Mouse (Mus musculus) adipocyte (in vitro differentiated cells): ENCODE measurements around the gene Mpp2.
A peak's percentile ranks its signal among the peaks of the same experiment; 100 is the strongest.

Experiments used
- DNase-seq: peaks from one replicate; pipeline ENCODE4 v3.0.0-alpha.2; 2016; ENCODE audit warnings: low spot score

Mpp2 gene

GRCm38 (mm10) chr11:102087931-102088898 lies at the start of gene Mpp2:
Mpp2 (minus strand) TSS chr11:102088515.
- DNase-seq = no peak

- no peak for DNase-seq
These were observed 49.5 kb upstream of the Mpp2 start for GRCm38 (mm10) chr11:102137625-102138446.

- no peak for DNase-seq
These were observed 46.2 kb upstream of the Mpp2 start for GRCm38 (mm10) chr11:102134516-102134915.

GRCm38 (mm10) chr11:102117386-102117785 lies 29.1 kb upstream of the Mpp2 start:
- no peak for DNase-seq

DNA sequence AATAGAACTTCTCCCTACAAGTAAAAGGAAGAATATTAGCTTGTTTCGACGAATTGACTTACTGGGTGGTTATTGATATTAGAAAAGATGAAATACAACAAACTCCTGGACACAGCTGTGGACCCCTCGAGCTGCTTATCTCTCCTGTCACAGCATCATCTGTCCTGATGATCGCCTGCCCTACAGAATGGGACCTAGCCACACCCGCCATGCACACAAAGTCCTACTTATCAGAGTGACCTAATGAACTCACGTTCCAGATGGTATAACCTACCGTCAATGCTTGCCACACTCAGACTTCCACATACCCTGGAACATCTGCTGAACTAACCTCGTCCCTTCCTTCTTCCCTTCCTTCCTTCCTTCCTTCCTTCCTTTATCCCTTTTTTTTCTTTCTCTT lies 27.9 kb upstream of the Mpp2 start:
- DNase-seq = no peak

GRCm38 (mm10) chr11:102111576-102111975 lies 23.3 kb upstream of the Mpp2 start:
- no peak for DNase-seq

GRCm38 (mm10) chr11:102107732-102108131 lies 19.4 kb upstream of the Mpp2 start, which contains the start of gene Pyy:
Pyy (minus strand) TSS chr11:102107832.
- no peak for DNase-seq

DNA sequence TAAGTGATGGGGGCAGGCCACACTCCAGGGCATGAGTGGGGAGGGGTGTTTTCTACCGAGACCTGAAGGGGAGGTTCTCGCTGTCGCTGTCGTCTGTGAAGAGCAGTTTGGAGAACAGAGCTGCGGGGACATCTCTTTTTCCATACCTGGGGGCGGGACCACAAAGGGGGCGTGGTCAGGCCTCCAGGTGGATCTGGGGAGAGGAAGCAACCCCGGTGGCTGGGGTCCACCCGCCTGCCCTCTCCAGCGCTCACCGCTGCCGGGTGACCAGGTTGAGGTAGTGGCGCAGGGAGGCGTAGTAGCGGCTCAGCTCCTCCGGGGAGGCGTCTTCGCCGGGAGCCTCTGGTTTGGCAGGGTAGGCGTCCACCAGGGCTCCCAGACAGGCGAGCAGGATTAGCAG lies 18.6 kb upstream of the Mpp2 start:
- no peak for DNase-seq

DNA sequence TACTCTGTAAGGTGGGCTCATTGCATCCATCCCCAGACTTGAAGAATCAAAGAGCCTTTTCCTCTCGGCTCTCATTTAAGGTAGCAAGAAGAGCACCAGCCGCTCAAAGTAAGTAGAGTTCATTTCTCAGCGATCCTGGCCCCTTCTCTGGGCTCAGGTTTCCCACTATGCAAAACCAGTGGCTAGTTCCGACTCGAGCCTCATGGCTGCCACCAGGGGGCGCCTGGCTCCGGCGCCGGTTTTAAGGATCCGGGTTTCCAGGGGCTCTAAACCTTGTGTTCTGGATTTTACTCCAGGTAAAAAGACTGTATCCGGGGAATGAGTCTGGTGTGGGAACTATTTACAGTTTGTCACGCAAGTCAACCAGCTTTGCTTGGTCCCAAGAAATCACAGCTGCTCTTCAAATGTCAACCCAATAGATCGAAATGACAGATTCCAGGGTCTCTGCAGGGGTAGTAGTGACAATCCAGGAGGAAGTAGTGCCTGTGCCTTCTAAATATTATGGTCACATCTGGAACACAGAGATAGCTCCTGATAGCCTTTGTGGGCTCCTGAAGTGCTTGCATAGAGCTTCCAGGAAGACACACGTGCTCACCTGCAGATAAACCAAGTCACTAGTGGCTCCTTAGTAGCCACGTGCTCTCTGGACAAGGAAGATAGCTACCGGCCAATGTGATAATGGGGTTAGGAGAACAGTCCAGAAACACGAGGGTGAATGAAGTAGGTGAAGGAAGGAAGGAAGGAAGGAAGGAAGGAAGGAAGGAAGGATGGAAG lies 14.4 kb upstream of the Mpp2 start:
- DNase-seq = peak; percentile 61

DNA sequence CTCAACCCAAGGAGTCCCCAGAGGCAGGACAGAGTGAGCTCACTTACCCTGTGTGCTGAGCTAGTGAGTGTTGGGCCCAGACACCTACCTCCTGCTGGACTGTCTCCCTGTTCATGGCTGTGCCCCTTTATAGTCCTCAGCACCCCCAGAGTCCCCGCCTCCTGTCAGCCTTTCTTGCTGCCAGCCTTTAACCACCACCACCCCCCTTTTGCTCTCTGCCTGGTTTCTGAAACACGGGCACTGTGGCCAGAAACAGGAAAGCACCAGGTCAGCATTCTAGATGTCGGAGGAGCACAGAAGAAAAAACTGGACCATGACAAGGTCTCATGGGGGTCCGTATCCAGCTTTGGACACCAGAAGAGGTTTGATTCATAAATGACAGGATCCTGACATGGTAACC lies 12.9 kb upstream of the Mpp2 start, which contains the start of gene Ppy:
TSS of gene Ppy (minus strand) at position 101 of the 400 bp plus-strand sequence.
- DNase-seq = no peak

GRCm38 (mm10) chr11:102096887-102097391 lies 8.6 kb upstream of the Mpp2 start:
- no peak for DNase-seq

DNA sequence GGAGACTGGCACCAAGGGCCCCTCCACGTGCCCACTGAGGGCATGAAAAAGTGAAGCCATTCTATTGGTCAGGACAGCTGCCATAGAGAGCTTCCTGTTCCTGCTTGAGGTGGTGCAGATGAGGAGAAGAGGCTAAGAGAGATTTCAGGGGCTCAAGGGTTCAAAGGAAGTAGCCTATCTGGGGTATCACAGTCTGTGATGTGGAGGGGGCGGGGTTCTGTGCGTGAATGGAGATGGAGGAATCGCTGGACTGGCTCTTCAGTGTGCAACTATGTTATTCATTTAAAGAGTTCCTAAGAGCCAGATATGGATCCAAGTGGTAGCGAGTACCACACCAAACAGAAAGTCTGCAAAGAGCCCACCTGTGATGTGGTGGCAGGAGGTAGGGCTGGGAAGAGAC lies 8.1 kb upstream of the Mpp2 start:
- no peak for DNase-seq

- DNase-seq = no peak
These were observed 7.4 kb upstream of the Mpp2 start for GRCm38 (mm10) chr11:102095676-102096075.

DNA sequence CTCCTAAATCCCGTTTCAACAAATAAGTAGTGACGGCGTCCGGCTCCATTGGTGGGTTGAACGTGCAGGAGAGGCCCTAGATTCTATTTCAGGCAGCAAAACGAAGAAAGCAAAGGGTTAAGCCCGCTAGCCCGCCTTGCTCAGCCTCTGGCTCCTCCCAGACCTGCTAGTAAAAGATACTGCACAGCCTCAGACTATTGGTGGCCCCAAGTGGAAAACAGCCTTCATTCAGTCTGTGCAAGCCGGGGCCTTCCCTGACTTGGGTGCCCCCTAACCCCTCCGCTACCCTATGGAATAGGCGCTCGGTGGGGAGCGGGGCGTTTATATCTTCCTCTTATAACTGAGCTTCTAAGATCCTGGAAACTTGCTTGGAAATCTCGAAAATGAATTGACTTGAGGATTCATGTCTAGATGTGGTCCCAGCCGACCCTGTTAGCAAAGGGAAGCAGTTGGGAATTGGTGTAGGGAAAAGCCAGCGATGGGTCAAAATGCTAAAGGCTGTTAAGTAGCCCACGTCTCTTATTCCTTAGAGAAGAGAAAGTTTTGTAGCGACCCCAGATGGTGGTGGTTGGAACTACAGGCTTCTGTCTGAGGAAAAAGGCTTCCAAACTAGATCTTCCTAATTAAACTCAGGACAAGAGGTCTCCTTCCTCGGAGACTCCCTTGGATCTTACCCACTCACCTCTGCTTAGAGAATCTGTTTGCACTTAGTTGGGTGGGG lies 933 bp upstream of the Mpp2 start:
- peak; percentile 16 for DNase-seq

DNA sequence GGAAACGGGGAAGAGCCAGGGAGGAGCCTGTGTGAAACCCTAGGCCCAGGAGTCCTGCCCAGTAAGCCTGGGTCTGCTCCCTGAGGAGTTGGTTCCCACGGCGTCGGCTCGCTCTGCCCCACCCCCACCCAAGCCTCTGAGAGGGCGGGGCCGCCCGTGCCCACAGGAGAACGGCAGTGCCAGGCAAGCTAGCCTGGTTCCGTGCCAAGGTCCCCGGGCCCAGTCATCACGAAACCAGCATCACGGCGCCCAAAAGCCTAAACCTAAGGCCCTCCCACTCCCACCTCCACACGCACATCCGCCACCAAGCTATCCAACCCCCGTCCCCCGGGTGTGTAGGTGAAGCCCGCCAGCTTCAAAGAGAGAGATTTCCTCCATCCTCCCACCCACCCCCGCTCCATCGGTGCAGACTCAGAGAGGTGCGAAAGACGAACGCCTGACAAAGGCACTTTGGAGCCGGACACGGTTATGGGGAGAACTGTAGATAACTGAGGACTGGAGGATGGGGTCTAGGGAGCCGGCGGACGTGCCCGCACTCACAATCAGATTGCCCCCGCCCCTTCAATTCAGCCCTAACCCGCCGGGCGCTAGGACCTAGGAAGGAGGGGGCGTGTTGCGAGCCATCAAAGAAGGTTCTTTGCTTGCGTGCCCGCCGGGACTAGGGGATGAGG lies 1.1 kb downstream of the Mpp2 start:
- peak; percentile 17 for DNase-seq

DNA sequence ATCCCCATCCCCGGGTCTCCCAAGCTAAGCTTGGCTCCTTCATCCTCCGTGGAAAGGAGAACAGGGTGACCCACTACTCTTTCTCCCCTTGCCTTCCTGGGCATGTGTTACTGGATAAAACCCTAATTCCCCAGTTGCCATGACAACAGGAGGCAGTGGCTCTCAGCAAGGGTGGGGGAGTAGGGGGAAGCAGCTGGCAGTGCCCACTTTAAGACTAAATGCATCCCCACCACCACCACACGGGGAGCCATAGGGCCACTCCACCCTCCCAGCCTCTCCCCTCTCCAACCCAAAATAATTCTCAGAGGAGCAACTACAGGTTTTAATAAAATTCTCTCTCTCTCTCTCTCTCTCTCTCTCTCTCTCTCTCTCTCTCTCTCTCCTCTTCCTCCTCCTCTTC lies 2.0 kb downstream of the Mpp2 start:
- no peak for DNase-seq

- DNase-seq = no peak
These were observed 4.2 kb downstream of the Mpp2 start for GRCm38 (mm10) chr11:102084159-102084558.

DNA sequence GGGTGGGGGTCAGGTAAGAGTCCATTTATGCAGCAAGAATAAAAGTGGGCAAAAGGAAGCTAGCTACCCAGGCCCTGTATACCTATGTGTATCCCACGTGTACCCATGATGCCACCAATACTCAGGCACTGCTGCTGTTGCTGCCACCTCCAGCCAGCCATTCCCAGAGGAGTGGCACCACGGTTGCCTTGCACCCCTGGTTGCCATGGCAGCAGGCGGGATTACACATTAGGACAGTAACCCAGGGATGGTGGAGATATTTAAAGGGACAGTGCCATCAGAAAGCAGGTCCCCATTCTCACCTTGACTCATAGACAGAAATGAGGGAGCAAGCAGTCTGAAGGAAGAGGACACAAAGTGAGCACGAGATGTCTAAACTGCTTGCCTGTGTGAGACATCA lies 5.1 kb downstream of the Mpp2 start:
- no peak for DNase-seq

GRCm38 (mm10) chr11:102082322-102082721 lies 6.0 kb downstream of the Mpp2 start:
- no peak for DNase-seq

DNA sequence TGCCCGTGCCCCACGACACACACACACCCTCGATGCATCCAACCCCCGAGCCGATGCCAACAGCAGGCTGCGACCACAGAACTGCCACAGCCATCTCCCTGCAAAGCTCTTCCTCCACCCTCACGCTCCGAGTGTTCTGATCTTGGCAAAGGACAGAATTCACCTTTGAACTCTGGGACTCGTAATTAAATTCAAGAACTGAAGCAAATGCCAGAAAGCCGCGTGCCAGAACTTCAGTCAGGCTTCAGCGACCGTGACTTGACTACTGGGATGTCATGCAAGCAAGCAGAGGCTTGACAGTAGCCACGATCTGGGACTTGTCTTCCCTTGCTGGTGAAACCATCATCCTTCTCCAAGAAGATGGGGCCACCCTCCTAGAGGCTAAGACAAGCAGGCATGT lies 14.6 kb downstream of the Mpp2 start:
- DNase-seq = no peak

DNA sequence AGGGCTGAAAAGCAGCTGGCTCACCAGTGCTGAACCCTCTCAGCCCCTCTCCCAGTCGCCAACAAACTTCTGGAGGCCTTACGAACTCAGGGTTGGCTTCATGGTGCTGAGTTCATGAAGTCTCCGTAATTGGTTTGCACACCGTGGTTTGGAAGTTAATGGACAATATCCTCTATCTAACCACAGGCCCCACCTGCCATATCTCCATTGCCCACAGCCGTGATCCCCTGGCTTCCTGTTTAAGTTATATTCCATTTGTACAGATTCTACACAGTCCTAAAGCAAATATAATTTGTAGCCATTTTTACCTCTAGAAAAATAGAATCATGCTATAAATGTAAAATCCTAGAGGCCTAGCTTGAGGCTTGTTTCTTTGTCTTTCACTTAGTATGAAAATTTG lies 15.6 kb downstream of the Mpp2 start:
- DNase-seq = no peak
